ENCODE assay signal across 8 mouse cellular contexts in genomic region chr13:84221820-84222681, GRCm38 (mm10). TPM values are rescaled to one million over a fixed set of nuclear protein-coding genes. Genes with fewer than 3 reads are reported as not detected.
DNase-seq lines count a peak whose midpoint lies in the region; ATAC-seq lines count a peak whose summit lies in the region.

TSS of gene Tmem161b (plus strand) at chr13:84222296.

- H3K27me3 ChIP-seq in hindbrain, embryonic 12.5 days = no peaks in the 10 kb centered on the region

- H3K27ac ChIP-seq in hindbrain, embryonic 12.5 days = peak within 1 kb of the TSS; percentile 84

- H3K9me3 ChIP-seq in hindbrain, embryonic 12.5 days (replicated peaks) = no peaks in the 10 kb centered on the region

- peak; percentile 99 for ATAC-seq in hindbrain, embryonic 12.5 days (ENCODE audit: low FRiP score)

- peak within 1 kb of the TSS; percentile 85 for H3K4me2 ChIP-seq in hindbrain, embryonic 12.5 days (replicated peaks)

- H3K4me3 ChIP-seq in hindbrain, embryonic 12.5 days = peak within 1 kb of the TSS; percentile 85

- under 1% methylated on average over 50 of the region's 52 CpGs for WGBS in hindbrain, embryonic 12.5 days

- H3K36me3 ChIP-seq in hindbrain, embryonic 12.5 days = no peaks in the 10 kb centered on the region

- peak within 1 kb of the TSS; percentile 85 for H3K9ac ChIP-seq in hindbrain, embryonic 12.5 days

- peak; percentile 91 for DNase-seq in NIH3T3 (ENCODE audit: low read depth)
- peak; percentile 93 to 96 for DNase-seq in cerebellum, postnatal 10 days
- DNase-seq in frontal cortex, postnatal 10 days (ENCODE audit: low spot score in 2 of 2) = peak; percentile 78 to 87
- peak; percentile 82 to 91 for DNase-seq in layer of hippocampus, postnatal 14 days (ENCODE audit: low spot score in 2 of 2)
- peak; percentile 86 for DNase-seq in lung, postnatal 14 days
- DNase-seq in retina, adult 2 months (ENCODE audit: low read depth, low spot score) = peak; percentile 83
- peak; percentile 85 to 91 for DNase-seq in thymus, postnatal 36 days

- peaks cover 17% of the 10 kb centered on the region for H3K4me1 ChIP-seq in hindbrain, embryonic 12.5 days

RNA-seq across cellular contexts. Expression of gene Tmem161b, which starts in this region (rescaled TPM):
- 24.0 and 27.9 TPM in 2 replicates for polyA plus RNA-seq in hindbrain, embryonic 12.5 days (2016; fragmentation: Nextera tagmentation; extraction: Ambion mirVana)
- 10 to 100 TPM; 30.2 to 32.3 TPM for total RNA-seq in layer of hippocampus, postnatal 14 days (2021)

Comparison
In these comparisons a context has a peak if more than half of its experiments do, and no peak if none do; other contexts are left out.
1. Peak in every context shown above with its lines: DNase-seq, ATAC-seq, H3K4me3 ChIP-seq and H3K27ac ChIP-seq.